8 mouse cellular contexts compared by ENCODE assay signal in the genomic region with DNA sequence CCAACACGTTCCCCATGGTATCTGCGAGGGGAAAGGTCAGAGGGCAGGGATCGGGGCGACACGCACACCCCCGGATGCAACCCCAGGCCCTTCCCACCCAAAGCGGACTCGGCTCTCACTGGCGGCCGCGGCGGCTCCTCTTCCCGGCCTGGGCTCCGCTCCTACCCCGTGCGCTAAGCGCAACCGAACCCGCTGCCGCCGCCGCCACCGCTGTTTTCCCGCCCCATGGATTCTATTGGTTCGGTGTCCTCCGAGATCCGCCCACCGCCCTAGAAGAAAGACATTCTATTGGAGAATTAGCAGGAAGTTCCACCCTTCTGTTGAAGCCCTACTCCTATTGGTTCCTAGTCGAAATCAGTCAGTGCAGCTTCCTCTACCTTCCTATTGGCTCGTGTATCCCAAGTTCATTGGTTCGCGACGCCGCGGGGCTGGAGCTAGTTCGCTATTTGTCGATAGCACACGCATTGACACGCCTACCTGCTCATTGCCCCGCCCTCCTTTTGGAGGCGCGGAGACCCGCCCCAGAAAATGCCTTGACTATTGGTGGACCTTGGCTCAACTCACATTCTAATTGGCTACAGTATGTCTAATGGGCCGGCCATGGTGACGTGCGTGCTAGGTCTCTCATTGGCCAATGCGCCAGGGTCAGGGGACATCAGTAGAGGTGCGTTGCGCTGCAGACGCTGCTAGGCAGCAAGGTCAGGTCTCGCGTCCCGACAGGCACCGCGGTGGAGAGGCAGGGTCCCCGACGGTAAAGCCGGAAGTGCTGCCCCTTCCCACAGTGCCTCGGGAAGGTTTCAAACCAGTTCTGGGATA. TPM values are rescaled to one million over a fixed set of nuclear protein-coding genes. Genes with fewer than 3 reads are reported as not detected.
DNase-seq lines count a peak whose midpoint lies in the region; ATAC-seq lines count a peak whose summit lies in the region.

Gene Tomm40, minus strand, starts transcription at position 200 of the 816 bp plus-strand sequence.

- H3K4me2 ChIP-seq in hindbrain, embryonic 14.5 days (replicated peaks) = peak within 1 kb of the TSS; percentile 72

- H3K4me3 ChIP-seq in hindbrain, embryonic 14.5 days (replicated peaks; ENCODE audit: low read length) = peak within 1 kb of the TSS; percentile 61

- peak; percentile 100 for DNase-seq in R1 (ENCODE audit: low read depth, low spot score)
- peak; percentile 97 to 99 for DNase-seq in cerebellum, postnatal 25 days
- DNase-seq in frontal cortex, postnatal 25 days (ENCODE audit: low spot score in 2 of 2) = peak; percentile 96 to 99
- DNase-seq in hindbrain, embryonic 14.5 days (ENCODE audit: low spot score) = peak; percentile 99
- DNase-seq in layer of hippocampus, postnatal 36 days = peak; percentile 99 to 100
- DNase-seq in lung, postnatal 36 days = peak; percentile 100
- peak; percentile 100 for DNase-seq in retina, postnatal 1 day
- DNase-seq in urinary bladder, adult 18-20 months (ENCODE audit: low spot score in 2 of 2) = peak; percentile 93 to 98

- H3K27me3 ChIP-seq in hindbrain, embryonic 14.5 days (ENCODE audit: control insufficient read depth, insufficient read depth, low read length) = no peaks in the 10 kb centered on the region

- WGBS in hindbrain, embryonic 14.5 days = under 1% methylated on average over 53 of the region's 59 CpGs

- H3K9me3 ChIP-seq in hindbrain, embryonic 14.5 days (ENCODE audit: control insufficient read depth, low read length) = peaks cover under 1% of the 10 kb centered on the region; the same call in 1 of the 2 replicates

- peaks cover 21% of the 10 kb centered on the region for H3K4me1 ChIP-seq in hindbrain, embryonic 14.5 days (replicated peaks; ENCODE audit: control insufficient read depth, insufficient read depth, low read length)

- H3K36me3 ChIP-seq in hindbrain, embryonic 14.5 days (replicated peaks; ENCODE audit: control insufficient read depth, insufficient read depth) = peaks cover 25% of the 10 kb centered on the region

- H3K27ac ChIP-seq in hindbrain, embryonic 14.5 days = peak within 1 kb of the TSS; percentile 92

- peak; percentile 99 for ATAC-seq in hindbrain, embryonic 14.5 days (ENCODE audit: low FRiP score)

- peak within 1 kb of the TSS; percentile 81 for H3K9ac ChIP-seq in hindbrain, embryonic 14.5 days

RNA-seq across cellular contexts. Expression of gene Tomm40, which starts in this region (rescaled TPM):
- 119 and 128 TPM in 2 replicates for polyA plus RNA-seq in hindbrain, embryonic 14.5 days (2014; fragmentation: Nextera tagmentation; extraction: Ambion mirVana)
- 100 to 1,000 TPM; 110 to 115 TPM for total RNA-seq in layer of hippocampus, postnatal 36 days (2021)

Comparison
In these comparisons a context has a peak if more than half of its experiments do, and no peak if none do; other contexts are left out.
1. Peak in every context shown above with its lines: DNase-seq, ATAC-seq, H3K4me3 ChIP-seq and H3K27ac ChIP-seq.